8 mouse cellular contexts compared by ENCODE assay signal in the genomic region with DNA sequence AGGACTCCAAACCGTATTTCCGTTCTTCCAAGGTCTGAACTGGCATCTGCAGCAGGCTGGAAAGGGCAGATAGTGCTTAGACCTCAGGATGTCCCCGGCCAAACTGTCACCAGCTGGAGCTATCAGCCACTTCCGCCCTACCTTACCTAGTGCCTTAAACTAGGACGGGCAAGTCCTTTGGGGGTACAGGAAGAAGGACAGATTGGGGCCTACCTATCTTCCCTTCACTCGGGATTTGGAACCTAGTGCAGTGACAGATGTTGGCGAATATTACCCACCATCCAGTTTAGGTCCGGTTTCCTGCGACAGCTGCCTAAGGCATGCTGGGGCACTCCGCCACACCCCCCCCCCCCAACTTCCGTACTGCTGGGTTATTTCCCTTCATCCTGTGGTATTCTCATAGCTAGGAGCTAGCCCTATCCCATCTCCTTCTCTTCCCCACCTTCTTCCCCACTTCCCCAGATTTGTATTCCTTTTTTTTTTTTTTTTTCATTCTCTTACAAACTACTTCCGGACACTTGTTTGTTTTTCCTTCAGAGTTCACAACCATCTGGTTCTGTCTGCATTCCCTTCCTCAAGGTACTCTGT. TPM values are rescaled to one million over a fixed set of nuclear protein-coding genes. Genes with fewer than 3 reads are reported as not detected.
A peak's percentile ranks its signal among the peaks of the same experiment; 100 is the strongest.
DNase-seq lines count a peak whose midpoint lies in the region; ATAC-seq and TF ChIP-seq lines count a peak whose summit lies in the region.

Efcab8 (plus strand) TSS at position 538 of the 588 bp plus-strand sequence.

- peaks cover 3% of the 10 kb centered on the region; the same call in 1 of the 2 replicates for H3K4me1 ChIP-seq in lung, adult 2 months (ENCODE audit: control insufficient read depth, insufficient read depth, low read length)
- H3K4me1 ChIP-seq in forebrain, embryonic 12.5 days = peaks cover 11% of the 10 kb centered on the region
- H3K4me1 ChIP-seq in limb, embryonic 14.5 days (ENCODE audit: control insufficient read depth, insufficient read depth, low read length) = no peaks in the 10 kb centered on the region

- 19% methylated on average over 12 of the region's 12 CpGs for WGBS in lung, adult 2 months
- 57% methylated on average over 12 of the region's 12 CpGs for WGBS in forebrain, embryonic 12.5 days
- 42% methylated on average over 11 of the region's 12 CpGs for WGBS in limb, embryonic 14.5 days

- no peak within 1 kb of the TSS for H3K27ac ChIP-seq in forebrain, embryonic 12.5 days
- H3K27ac ChIP-seq in limb, embryonic 14.5 days (replicated peaks; ENCODE audit: low read depth, low read length) = no peak within 1 kb of the TSS

- H3K9ac ChIP-seq in forebrain, embryonic 12.5 days = 0 out of 2 replicates have a peak within 1 kb of the TSS, but pooled peaks have one; percentile 29
- peak within 1 kb of the TSS; percentile 34 for H3K9ac ChIP-seq in limb, embryonic 14.5 days (ENCODE audit: low read depth, low read length, severe bottlenecking)

- peak within 1 kb of the TSS; percentile 54 for H3K4me2 ChIP-seq in forebrain, embryonic 12.5 days
- H3K4me2 ChIP-seq in limb, embryonic 14.5 days (replicated peaks; ENCODE audit: low read depth, low read length, severe bottlenecking) = peak within 1 kb of the TSS; percentile 53

- TF ChIP-seq CTCF in lung, adult 2 months (IDR thresholded peaks at IDR 0.05; ENCODE audit: insufficient read depth, low read length) = no peak

- peak within 1 kb of the TSS; percentile 58 for H3K4me3 ChIP-seq in lung, adult 2 months (replicated peaks; ENCODE audit: extremely low read depth, low read depth, low read length)
- peak within 1 kb of the TSS; percentile 29 for H3K4me3 ChIP-seq in forebrain, embryonic 12.5 days (replicated peaks)
- peak within 1 kb of the TSS; percentile 30 for H3K4me3 ChIP-seq in limb, embryonic 14.5 days (replicated peaks; ENCODE audit: low read length)

- H3K36me3 ChIP-seq in forebrain, embryonic 12.5 days (replicated peaks) = no peaks in the 10 kb centered on the region
- no peaks in the 10 kb centered on the region for H3K36me3 ChIP-seq in limb, embryonic 14.5 days (ENCODE audit: control insufficient read depth, insufficient read depth, low read length)

- H3K27me3 ChIP-seq in forebrain, embryonic 12.5 days = peaks cover 6% of the 10 kb centered on the region; the same call in 1 of the 2 replicates
- no peaks in the 10 kb centered on the region for H3K27me3 ChIP-seq in limb, embryonic 14.5 days (ENCODE audit: control insufficient read depth, insufficient read depth, low read length)

- DNase-seq in lung, adult 2 months = no peak
- DNase-seq in lung, postnatal 4 days = no peak
- DNase-seq in limb, embryonic 14.5 days (ENCODE audit: low spot score) = no peak
- peak; percentile 17 to 18 for DNase-seq in natural killer cell, adult 2 months (ENCODE audit: low spot score in 2 of 2)
- DNase-seq in layer of hippocampus, postnatal 25 days (ENCODE audit: extremely low spot score in 1 of 2, low spot score in 1 of 2) = no peak
- no peak for DNase-seq in left cerebral cortex, adult 11 months (ENCODE audit: low spot score)
- DNase-seq in cerebellum, postnatal 25 days = no peak

- H3K9me3 ChIP-seq in forebrain, embryonic 12.5 days = no peaks in the 10 kb centered on the region
- H3K9me3 ChIP-seq in limb, embryonic 14.5 days (ENCODE audit: control insufficient read depth, low read length) = no peaks in the 10 kb centered on the region

- ATAC-seq in forebrain, embryonic 12.5 days (ENCODE audit: low FRiP score) = no peak
- 0 out of 2 replicates have a peak, but pooled peaks have one; percentile 23 for ATAC-seq in limb, embryonic 14.5 days (ENCODE audit: low FRiP score, low read depth)

- TF ChIP-seq POLR2A in lung, adult 2 months (IDR thresholded peaks at IDR 0.05; ENCODE audit: borderline replicate concordance, extremely low read depth, low read depth, low read length) = no peak
- TF ChIP-seq POLR2A in limb, embryonic 14.5 days (IDR thresholded peaks at IDR 0.05; ENCODE audit: borderline replicate concordance, extremely low read depth, insufficient read depth, insufficient read length) = no peak

RNA-seq across cellular contexts. Expression of gene Efcab8, which starts in this region (rescaled TPM):
- polyA plus RNA-seq in lung, adult 2 months (2012; rRNA removed) = 0.19 and 0.33 TPM in 2 replicates
- polyA plus RNA-seq in forebrain, embryonic 12.5 days (2016; fragmentation: Nextera tagmentation; extraction: Ambion mirVana) = not detected in 2 replicates
- polyA plus RNA-seq in limb, embryonic 14.5 days (2012; rRNA removed) = 0.11 and 0.19 TPM in 2 replicates
- polyA plus RNA-seq in limb, embryonic 14.5 days (2014; fragmentation: Nextera tagmentation; extraction: Ambion mirVana) = 0.06 TPM in 1 of 2 replicates, not detected in the other
- total RNA-seq in layer of hippocampus, postnatal 25 days (2021) = under 1 TPM; 0.12 to 0.19 TPM

Comparison
In these comparisons a context has a peak if more than half of its experiments do, and no peak if none do; other contexts are left out.
1. Peak in ATAC-seq, H3K4me3 ChIP-seq, H3K9ac ChIP-seq and H3K4me2 ChIP-seq in limb, embryonic 14.5 days; RNA of the gene not detected or under 1 TPM.
2. DNase-seq: peak in natural killer cell, adult 2 months (2 of 2); none in lung, adult 2 months (single experiment), lung, postnatal 4 days (0 of 2), limb, embryonic 14.5 days (single experiment), layer of hippocampus, postnatal 25 days (0 of 2), left cerebral cortex, adult 11 months (single experiment) and cerebellum, postnatal 25 days (0 of 2).
3. Peak in every context shown above with its lines, with median percentiles within 50 percentile points of each other: H3K4me3 ChIP-seq.